In the genomic region with DNA sequence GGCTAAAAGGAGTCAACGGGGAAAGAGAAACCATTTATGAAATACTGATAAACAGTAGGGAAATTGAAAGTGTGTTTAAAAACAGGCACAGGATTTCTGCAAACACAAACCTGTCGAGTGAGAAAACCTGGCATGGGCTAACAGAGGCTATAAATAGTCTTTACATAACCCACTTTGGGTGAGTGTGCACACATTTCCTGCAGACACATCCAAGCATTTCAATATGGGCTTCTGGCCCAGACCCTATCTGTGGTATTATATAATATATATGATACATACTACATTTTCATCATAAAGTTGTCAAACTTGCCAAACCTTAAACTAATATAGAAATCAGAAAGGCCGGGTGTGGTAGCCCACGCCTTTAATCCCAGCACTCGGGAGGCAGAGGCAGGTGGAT, we compare ENCODE assay signal across 16 mouse cellular contexts. TPM values are rescaled to one million over a fixed set of nuclear protein-coding genes. Genes with fewer than 3 reads are reported as not detected.
A peak's percentile ranks its signal among the peaks of the same experiment; 100 is the strongest.
DNase-seq lines count a peak whose midpoint lies in the region; ATAC-seq lines count a peak whose summit lies in the region.
"Had no signal": no experiment of that assay in that cellular context is flagged by ENCODE, and none has a peak within 500 bp of the region (broad histone marks: within the 10 kb centered on the region; RNA-seq: fewer than 3 reads in every experiment).

No protein-coding gene starts in this region.

- no peaks in the 10 kb centered on the region for H3K36me3 ChIP-seq in stomach, embryonic 15.5 days
- no peaks in the 10 kb centered on the region for H3K36me3 ChIP-seq in midbrain, embryonic 11.5 days (ENCODE audit: control insufficient read depth, insufficient read depth, low read length)
- H3K36me3 ChIP-seq: embryonic facial prominence, embryonic 13.5 days; hindbrain, embryonic 10.5 days had no signal

- WGBS in stomach, embryonic 15.5 days, result 69% methylated on average over 5 of the region's 5 CpGs
- 94% methylated on average over 5 of the region's 5 CpGs for WGBS in midbrain, embryonic 11.5 days

- no peak overlapping the region for H3K4me2 ChIP-seq in stomach, embryonic 15.5 days
- H3K4me2 ChIP-seq in midbrain, embryonic 11.5 days, result no peak overlapping the region
- H3K4me2 ChIP-seq: embryonic facial prominence, embryonic 13.5 days; liver, embryonic 13.5 days had no signal

- no peaks in the 10 kb centered on the region for H3K9me3 ChIP-seq in stomach, embryonic 15.5 days
- H3K9me3 ChIP-seq in midbrain, embryonic 11.5 days (ENCODE audit: control insufficient read depth, low read length), result no peaks in the 10 kb centered on the region
- H3K9me3 ChIP-seq: embryonic facial prominence, embryonic 13.5 days; hindbrain, embryonic 10.5 days; limb, embryonic 10.5 days; liver, embryonic 13.5 days had no signal

- ATAC-seq in stomach, embryonic 15.5 days (ENCODE audit: insufficient read depth, low FRiP score, low read depth), result 0 out of 2 replicates have a peak, but pooled peaks have one; percentile 22
- ATAC-seq in midbrain, embryonic 11.5 days (ENCODE audit: low FRiP score), result no peak
- ATAC-seq: inflammation-experienced regulatory T-cells, adult 6 months; midbrain, embryonic 16.5 days had no signal

- peak; percentile 26 to 54 for DNase-seq in cerebellum, adult 18-20 months
- DNase-seq in cerebellum, postnatal 10 days, result no peak
- DNase-seq in layer of hippocampus, adult 11-12 months (ENCODE audit: low spot score), result peak; percentile 10
- no peak for DNase-seq in layer of hippocampus, postnatal 14 days (ENCODE audit: low spot score in 2 of 2)
- peak; percentile 29 for DNase-seq in cerebellum, adult 8-10 months
- no peak for DNase-seq in midbrain, embryonic 11.5 days (ENCODE audit: low spot score, missing footprints)
- no peak for DNase-seq in neural tube, embryonic 10.5 days (ENCODE audit: extremely low spot score, low spot score)
- DNase-seq: kidney, adult 9 months; liver, embryonic 13.5 days; right cerebral cortex, postnatal 4 days had no signal

- no peak overlapping the region for H3K9ac ChIP-seq in stomach, embryonic 15.5 days
- H3K9ac ChIP-seq in midbrain, embryonic 11.5 days (ENCODE audit: low read length), result no peak overlapping the region
- H3K9ac ChIP-seq: embryonic facial prominence, embryonic 13.5 days; liver, embryonic 13.5 days had no signal

- H3K4me1 ChIP-seq in stomach, embryonic 15.5 days, result no peaks in the 10 kb centered on the region
- H3K4me1 ChIP-seq in midbrain, embryonic 11.5 days (ENCODE audit: control insufficient read depth, insufficient read depth, low read length), result no peaks in the 10 kb centered on the region
- H3K4me1 ChIP-seq: embryonic facial prominence, embryonic 13.5 days; hindbrain, embryonic 10.5 days; limb, embryonic 10.5 days; liver, embryonic 13.5 days had no signal

- H3K27me3 ChIP-seq in stomach, embryonic 15.5 days (replicated peaks), result no peaks in the 10 kb centered on the region
- H3K27me3 ChIP-seq in midbrain, embryonic 11.5 days (ENCODE audit: control insufficient read depth, insufficient read depth, low read length), result no peaks in the 10 kb centered on the region
- H3K27me3 ChIP-seq: embryonic facial prominence, embryonic 13.5 days; liver, embryonic 13.5 days had no signal

- H3K4me3 ChIP-seq in stomach, embryonic 15.5 days (replicated peaks), result no peak overlapping the region
- H3K4me3 ChIP-seq in midbrain, embryonic 11.5 days (ENCODE audit: low read depth, low read length), result no peak overlapping the region
- H3K4me3 ChIP-seq: embryonic facial prominence, embryonic 13.5 days; hindbrain, embryonic 10.5 days; limb, embryonic 10.5 days; liver, embryonic 13.5 days had no signal

- H3K27ac ChIP-seq in stomach, embryonic 15.5 days, result no peak overlapping the region
- H3K27ac ChIP-seq in midbrain, embryonic 11.5 days (ENCODE audit: low read depth, low read length), result no peak overlapping the region
- H3K27ac ChIP-seq: embryonic facial prominence, embryonic 13.5 days; hindbrain, embryonic 10.5 days; limb, embryonic 10.5 days; liver, embryonic 13.5 days had no signal

RNA-seq across cellular contexts. Expression of a gene that starts 12.9 kb away (rescaled TPM):
- 10 to 100 TPM; 12.7 to 15.8 TPM for total RNA-seq in layer of hippocampus, postnatal 14 days (2021)
- 11.9 and 12.6 TPM in 2 replicates for polyA plus RNA-seq in stomach, embryonic 15.5 days (2015; fragmentation: Nextera tagmentation; extraction: Ambion mirVana)
- polyA plus RNA-seq in midbrain, embryonic 11.5 days (2014; fragmentation: Nextera tagmentation; extraction: Ambion mirVana), result 11.5 and 11.6 TPM in 2 replicates

RNA-seq across cellular contexts. Expression of a gene that starts 17.4 kb away (rescaled TPM):
- 100 to 1,000 TPM; 193 to 258 TPM for total RNA-seq in layer of hippocampus, postnatal 14 days (2021)
- polyA plus RNA-seq in stomach, embryonic 15.5 days (2015; fragmentation: Nextera tagmentation; extraction: Ambion mirVana), result 421 and 436 TPM in 2 replicates
- 439 and 458 TPM in 2 replicates for polyA plus RNA-seq in midbrain, embryonic 11.5 days (2014; fragmentation: Nextera tagmentation; extraction: Ambion mirVana)

RNA-seq across cellular contexts. Expression of a gene that starts 30.2 kb away (rescaled TPM):
- total RNA-seq in layer of hippocampus, postnatal 14 days (2021), result 10 to 100 TPM; 30.5 to 42.9 TPM
- polyA plus RNA-seq in stomach, embryonic 15.5 days (2015; fragmentation: Nextera tagmentation; extraction: Ambion mirVana), result 56.4 and 57.2 TPM in 2 replicates
- 32.0 and 36.1 TPM in 2 replicates for polyA plus RNA-seq in midbrain, embryonic 11.5 days (2014; fragmentation: Nextera tagmentation; extraction: Ambion mirVana)

RNA-seq across cellular contexts. Expression of a gene that starts 30.4 kb away (rescaled TPM):
- 100 to 1,000 TPM; 214 to 218 TPM for total RNA-seq in layer of hippocampus, postnatal 14 days (2021)
- 24.1 and 27.3 TPM in 2 replicates for polyA plus RNA-seq in stomach, embryonic 15.5 days (2015; fragmentation: Nextera tagmentation; extraction: Ambion mirVana)
- 21.9 and 23.4 TPM in 2 replicates for polyA plus RNA-seq in midbrain, embryonic 11.5 days (2014; fragmentation: Nextera tagmentation; extraction: Ambion mirVana)

RNA-seq across cellular contexts. Expression of a gene that starts 43.2 kb away (rescaled TPM):
- 10 to 100 TPM; 87.1 to 91.3 TPM for total RNA-seq in layer of hippocampus, postnatal 14 days (2021)
- polyA plus RNA-seq in stomach, embryonic 15.5 days (2015; fragmentation: Nextera tagmentation; extraction: Ambion mirVana), result 11.3 and 11.8 TPM in 2 replicates
- polyA plus RNA-seq in midbrain, embryonic 11.5 days (2014; fragmentation: Nextera tagmentation; extraction: Ambion mirVana), result 14.7 and 15.9 TPM in 2 replicates

Comparison
In these comparisons a context has a peak if more than half of its experiments do, and no peak if none do; other contexts are left out.
1. DNase-seq: peak in cerebellum, adult 18-20 months (2 of 2), layer of hippocampus, adult 11-12 months (single experiment) and cerebellum, adult 8-10 months (single experiment); none in cerebellum, postnatal 10 days (0 of 2), layer of hippocampus, postnatal 14 days (0 of 2), midbrain, embryonic 11.5 days (single experiment) and neural tube, embryonic 10.5 days (single experiment).